Mouse (Mus musculus) gastrocnemius, adult 18-20 months (tissue): ENCODE results near the gene Rasip1. TPM values are rescaled to one million over a fixed set of nuclear protein-coding genes. Genes with fewer than 3 reads are reported as not detected.

Source experiments
- DNase-seq: peaks from one replicate; pipeline ENCODE4 v3.0.0; 2021; ENCODE audit warnings: low spot score
- total RNA-seq, 2 experiments: library from RNA; stranded (reverse); gene quantifications; 2 replicates each; pipeline ENCODE4 v1.2.3; 2021

Rasip1 gene
- total RNA-seq, 2 experiments from 2014 or later: 5.5 to 8.5 TPM

GRCm38 (mm10) chr7:45683396-45684050 is 56.2 kb downstream of the Rasip1 start, which contains the start of gene Ntn5:
TSS of gene Ntn5 (plus strand) at chr7:45684022.
- no peak for DNase-seq

GRCm38 (mm10) chr7:45685811-45686210 is 58.5 kb downstream of the Rasip1 start:
- no peak for DNase-seq

GRCm38 (mm10) chr7:45686841-45687240 is 59.6 kb downstream of the Rasip1 start:
- DNase-seq: no peak

Other genes starting within 250 kb of the Rasip1 start
- gene Snrnp70, start 231.7 kb upstream of the Rasip1 start, total RNA-seq: 10 to 100 TPM; 60.3 to 65.4 TPM
- 10 to 100 TPM; 83.7 to 93.5 TPM for gene Kcna7, start 221.8 kb upstream of the Rasip1 start, total RNA-seq
- gene Ntf5, start 213.8 kb upstream of the Rasip1 start, total RNA-seq: 1 to 10 TPM; 4.3 to 4.7 TPM
- under 1 TPM; 0.47 to 0.59 TPM for gene Lhb, start 206.7 kb upstream of the Rasip1 start, total RNA-seq
- 100 to 1,000 TPM; 321 to 326 TPM for gene Gys1, start 192.6 kb upstream of the Rasip1 start, total RNA-seq
- 10 to 100 TPM; 26.6 to 27.9 TPM for gene Ruvbl2, start 189.4 kb upstream of the Rasip1 start, total RNA-seq
- gene Ftl1, start 167.6 kb upstream of the Rasip1 start, total RNA-seq: 100 to 1,000 TPM; 109 to 151 TPM
- 10 to 100 TPM; 14.2 to 16.6 TPM for gene Bax, start 160.6 kb upstream of the Rasip1 start, total RNA-seq
- gene Tulp2, start 145.6 kb upstream of the Rasip1 start, total RNA-seq: not detected
- 1 to 10 TPM; 8.1 to 9.6 TPM for gene Gm45808, start 140.7 kb upstream of the Rasip1 start, total RNA-seq
- 10 to 100 TPM; 22.6 to 22.9 TPM for gene Dhdh, start 138.7 kb upstream of the Rasip1 start, total RNA-seq
- 10 to 100 TPM; 63.3 to 68.6 TPM for gene Nucb1, start 117.1 kb upstream of the Rasip1 start, total RNA-seq
- gene Ppp1r15a, start 101.2 kb upstream of the Rasip1 start, total RNA-seq: 10 to 100 TPM; 28.6 to 63.5 TPM
- gene Plekha4, start 101.2 kb upstream of the Rasip1 start, total RNA-seq: 1 to 10 TPM; 5.2 to 5.3 TPM
- gene Hsd17b14, start 72.6 kb upstream of the Rasip1 start, total RNA-seq: 1 to 10 TPM in 1 of 2 experiments, under 1 TPM in 1; 0.91 to 1.9 TPM
- gene Bcat2, start 57.3 kb upstream of the Rasip1 start, total RNA-seq: 10 to 100 TPM; 95.0 to 98.1 TPM
- not detected for gene Fgf21, start 12.0 kb upstream of the Rasip1 start, total RNA-seq
- gene Fut1, start 10.2 kb upstream of the Rasip1 start, total RNA-seq: not detected
- gene Izumo1, start 5.7 kb upstream of the Rasip1 start, total RNA-seq: not detected
- gene Mamstr, start 12.5 kb downstream of the Rasip1 start, total RNA-seq: 10 to 100 TPM; 17.6 to 18.7 TPM
- under 1 TPM in 1 of 2 experiments, not detected in 1; 0.11 TPM for gene Fut2, start 38.9 kb downstream of the Rasip1 start, total RNA-seq
- gene Ntn5, start 56.5 kb downstream of the Rasip1 start, total RNA-seq: under 1 TPM; 0.14 to 0.26 TPM
- under 1 TPM; 0.09 TPM for gene Sec1, start 66.9 kb downstream of the Rasip1 start, total RNA-seq
- 10 to 100 TPM; 11.1 to 17.3 TPM for gene Car11, start 72.4 kb downstream of the Rasip1 start, total RNA-seq
- gene Dbp, start 77.6 kb downstream of the Rasip1 start, total RNA-seq: 10 to 100 TPM; 19.4 to 22.9 TPM
- 100 to 1,000 TPM; 442 to 461 TPM for gene Rpl18, start 88.0 kb downstream of the Rasip1 start, total RNA-seq
- gene Sphk2, start 90.5 kb downstream of the Rasip1 start, total RNA-seq: 10 to 100 TPM; 15.2 to 15.6 TPM
- gene Fam83e, start 93.7 kb downstream of the Rasip1 start, total RNA-seq: under 1 TPM in 1 of 2 experiments, not detected in 1; 0.18 TPM
- gene Spaca4, start 98.3 kb downstream of the Rasip1 start, total RNA-seq: not detected
- gene Lmtk3, start 156.2 kb downstream of the Rasip1 start, total RNA-seq: not detected
- gene Sult2b1, start 157.2 kb downstream of the Rasip1 start, total RNA-seq: not detected
- gene Cyth2, start 187.1 kb downstream of the Rasip1 start, total RNA-seq: 10 to 100 TPM; 25.3 to 34.6 TPM
- gene Kcnj14, start 197.3 kb downstream of the Rasip1 start, total RNA-seq: under 1 TPM in 1 of 2 experiments, not detected in 1; 0.28 TPM
- gene Grwd1, start 203.5 kb downstream of the Rasip1 start, total RNA-seq: 10 to 100 TPM; 13.4 to 14.3 TPM
- 10 to 100 TPM; 62.0 to 65.6 TPM for gene Kdelr1, start 245.3 kb downstream of the Rasip1 start, total RNA-seq